Mouse (Mus musculus): ENCODE results near the gene Ccdc36. TPM values are rescaled to one million over a fixed set of nuclear protein-coding genes. Genes with fewer than 3 reads are reported as not detected.

The Ccdc36 gene
- total and polyA plus RNA-seq, 2 experiments from 2014 or later, result 0.25 TPM; not detected in 1

GRCm38 (mm10) chr9:108445125-108445524 lies 16.8 kb upstream of the Ccdc36 start:
- Histone ChIP-seq H3K27me3 (ENCODE audit: control insufficient read depth, insufficient read depth, low read length) (no peaks in the 10 kb centered on the region), H3K4me3 (ENCODE audit: low read depth, low read length) (no peak overlapping the region), H3K4me2 (ENCODE audit: low read depth, low read length) (no peak overlapping the region), H3K9me3 (replicated peaks; ENCODE audit: control insufficient read depth, low read length) (no peaks in the 10 kb centered on the region), H3K27ac (ENCODE audit: low read depth) (no peak overlapping the region), H3K9ac (replicated peaks; ENCODE audit: low read depth, low read length) (no peak overlapping the region), H3K36me3 (replicated peaks; ENCODE audit: control insufficient read depth, insufficient read depth, low read length) (peaks cover 12% of the 10 kb centered on the region), H3K4me1 (ENCODE audit: control insufficient read depth, insufficient read depth) (peaks cover 30% of the 10 kb centered on the region)
- WGBS, result 61% methylated on average over 9 of the region's 9 CpGs
- ATAC-seq (ENCODE audit: insufficient read depth, low read depth) (no peak), DNase-seq (ENCODE audit: low spot score) (no peak)
- TF ChIP-seq CTCF (IDR thresholded peaks at IDR 0.05; ENCODE audit: low read depth), result no peak
- no peak for TF ChIP-seq EP300 (IDR thresholded peaks at IDR 0.05; ENCODE audit: low read depth)

GRCm38 (mm10) chr9:108441236-108441919 lies 13.1 kb upstream of the Ccdc36 start:
- peak overlapping the region; percentile 37 for H3K27ac ChIP-seq (ENCODE audit: low read depth)
- H3K27me3 ChIP-seq (ENCODE audit: control insufficient read depth, insufficient read depth, low read length), result no peaks in the 10 kb centered on the region
- no peaks in the 10 kb centered on the region for H3K36me3 ChIP-seq (replicated peaks; ENCODE audit: control insufficient read depth, insufficient read depth, low read length)
- TF ChIP-seq EP300 (IDR thresholded peaks at IDR 0.05; ENCODE audit: low read depth), result no peak
- TF ChIP-seq CTCF (IDR thresholded peaks at IDR 0.05; ENCODE audit: low read depth), result no peak
- peak overlapping the region; percentile 37 for H3K4me2 ChIP-seq (ENCODE audit: low read depth, low read length)
- DNase-seq (ENCODE audit: low spot score), result peak; percentile 75
- peaks cover 24% of the 10 kb centered on the region; the same call in 1 of the 2 replicates for H3K4me1 ChIP-seq (ENCODE audit: control insufficient read depth, insufficient read depth)
- 34% methylated on average over 11 of the region's 11 CpGs for WGBS
- H3K9me3 ChIP-seq (replicated peaks; ENCODE audit: control insufficient read depth, low read length), result no peaks in the 10 kb centered on the region
- H3K9ac ChIP-seq (replicated peaks; ENCODE audit: low read depth, low read length), result no peak overlapping the region
- peak; percentile 60 for ATAC-seq (ENCODE audit: insufficient read depth, low read depth)
- H3K4me3 ChIP-seq (ENCODE audit: low read depth, low read length), result 0 out of 2 replicates have a peak overlapping the region, but pooled peaks have one; percentile 0

- Histone ChIP-seq H3K27ac (ENCODE audit: low read depth) (peak overlapping the region; percentile 37; the same call in 1 of the 2 replicates), H3K9ac (replicated peaks; ENCODE audit: low read depth, low read length) (no peak overlapping the region), H3K4me3 (ENCODE audit: low read depth, low read length) (no peak overlapping the region), H3K4me2 (ENCODE audit: low read depth, low read length) (no peak overlapping the region), H3K9me3 (replicated peaks; ENCODE audit: control insufficient read depth, low read length) (0 out of 2 replicates have a peak, but pooled peaks cover 2% of the 10 kb centered on the region), H3K4me1 (ENCODE audit: control insufficient read depth, insufficient read depth) (peaks cover 22% of the 10 kb centered on the region; the same call in 1 of the 2 replicates), H3K36me3 (replicated peaks; ENCODE audit: control insufficient read depth, insufficient read depth, low read length) (no peaks in the 10 kb centered on the region), H3K27me3 (ENCODE audit: control insufficient read depth, insufficient read depth, low read length) (no peaks in the 10 kb centered on the region)
- TF ChIP-seq EP300 (IDR thresholded peaks at IDR 0.05; ENCODE audit: low read depth) (no peak), CTCF (IDR thresholded peaks at IDR 0.05; ENCODE audit: low read depth) (no peak)
- ATAC-seq (ENCODE audit: insufficient read depth, low read depth) (no peak), DNase-seq (ENCODE audit: low spot score) (no peak)
- WGBS, result 62% methylated on average over 5 of the region's 5 CpGs
These were observed 12.2 kb upstream of the Ccdc36 start for GRCm38 (mm10) chr9:108440485-108440884.

- Histone ChIP-seq H3K4me2 (ENCODE audit: low read depth, low read length) (no peak overlapping the region), H3K27me3 (ENCODE audit: control insufficient read depth, insufficient read depth, low read length) (no peaks in the 10 kb centered on the region), H3K9me3 (replicated peaks; ENCODE audit: control insufficient read depth, low read length) (0 out of 2 replicates have a peak, but pooled peaks cover 3% of the 10 kb centered on the region), H3K36me3 (replicated peaks; ENCODE audit: control insufficient read depth, insufficient read depth, low read length) (no peaks in the 10 kb centered on the region), H3K4me3 (ENCODE audit: low read depth, low read length) (no peak overlapping the region), H3K9ac (replicated peaks; ENCODE audit: low read depth, low read length) (no peak overlapping the region), H3K27ac (ENCODE audit: low read depth) (no peak overlapping the region), H3K4me1 (ENCODE audit: control insufficient read depth, insufficient read depth) (peaks cover 19% of the 10 kb centered on the region; the same call in 1 of the 2 replicates)
- DNase-seq (ENCODE audit: low spot score), result no peak
- 87% methylated on average over 6 of the region's 6 CpGs for WGBS
- no peak for TF ChIP-seq CTCF (IDR thresholded peaks at IDR 0.05; ENCODE audit: low read depth)
- TF ChIP-seq EP300 (IDR thresholded peaks at IDR 0.05; ENCODE audit: low read depth), result no peak
- ATAC-seq (ENCODE audit: insufficient read depth, low read depth), result no peak
These were observed 10.9 kb upstream of the Ccdc36 start for GRCm38 (mm10) chr9:108439176-108439575.

GRCm38 (mm10) chr9:108436182-108436581 lies 7.9 kb upstream of the Ccdc36 start, which contains the start of gene BC048562:
TSS of gene BC048562 (plus strand) at chr9:108436482.
- H3K27ac ChIP-seq (ENCODE audit: low read depth), result no peak within 1 kb of the TSS
- 62% methylated on average over 3 of the region's 3 CpGs for WGBS
- TF ChIP-seq EP300 (IDR thresholded peaks at IDR 0.05; ENCODE audit: low read depth), result no peak
- TF ChIP-seq CTCF (IDR thresholded peaks at IDR 0.05; ENCODE audit: low read depth), result no peak
- H3K4me1 ChIP-seq (ENCODE audit: control insufficient read depth, insufficient read depth), result peaks cover 12% of the 10 kb centered on the region; the same call in 1 of the 2 replicates
- 0 out of 2 replicates have a peak, but pooled peaks cover 3% of the 10 kb centered on the region for H3K9me3 ChIP-seq (replicated peaks; ENCODE audit: control insufficient read depth, low read length)
- ATAC-seq (ENCODE audit: insufficient read depth, low read depth), result no peak
- H3K27me3 ChIP-seq (ENCODE audit: control insufficient read depth, insufficient read depth, low read length), result no peaks in the 10 kb centered on the region
- DNase-seq (ENCODE audit: low spot score), result no peak
- H3K9ac ChIP-seq (replicated peaks; ENCODE audit: low read depth, low read length), result no peak within 1 kb of the TSS
- H3K36me3 ChIP-seq (replicated peaks; ENCODE audit: control insufficient read depth, insufficient read depth, low read length), result no peaks in the 10 kb centered on the region
- H3K4me2 ChIP-seq (ENCODE audit: low read depth, low read length), result no peak within 1 kb of the TSS
- H3K4me3 ChIP-seq (ENCODE audit: low read depth, low read length), result no peak within 1 kb of the TSS
